Mouse (Mus musculus) brain, embryonic 14.5 days (tissue): ENCODE data around the gene Pgm5.

Source experiments
- CTCF ChIP-seq: fragments of 200-500 bp; IDR thresholded peaks from 2 replicates; pipeline ENCODE4 v1.5.1; 2012; ENCODE audit warnings: inconsistent platforms, mild to moderate bottlenecking, moderate library complexity, borderline replicate concordance; ENCODE audit not compliant: insufficient read depth, insufficient read length; ENCODE audit errors: extremely low read depth
- POLR2A ChIP-seq: fragments of 200-500 bp; IDR thresholded peaks from 2 replicates; pipeline ENCODE4 v1.6.1; 2012; ENCODE audit warnings: mild to moderate bottlenecking, inconsistent platforms, borderline replicate concordance; ENCODE audit not compliant: poor library complexity, insufficient read depth, insufficient read length, severe bottlenecking; ENCODE audit errors: extremely low read depth

- TF ChIP-seq CTCF (no peak), POLR2A (no peak)
These were observed 107.8 kb downstream of the Pgm5 start for GRCm38 (mm10) chr19:24753617-24754439.
